Mouse (Mus musculus): ENCODE measurements around the gene Olfr513. TPM values are rescaled to one million over a fixed set of nuclear protein-coding genes. Genes with fewer than 3 reads are reported as not detected.

Olfr513 gene
- not detected in 2 replicates for polyA plus RNA-seq (2015; fragmentation: Nextera tagmentation; extraction: Ambion mirVana)

- no peak within 1 kb of the TSS for H3K4me3 ChIP-seq (replicated peaks; ENCODE audit: low read length)
- no peaks in the 10 kb centered on the region for H3K9me3 ChIP-seq (replicated peaks; ENCODE audit: control insufficient read depth, low read length)
- no peaks in the 10 kb centered on the region for H3K27me3 ChIP-seq (ENCODE audit: control insufficient read depth, insufficient read depth, low read length)
- no peak for ATAC-seq (ENCODE audit: insufficient read depth, low FRiP score)
- no peaks in the 10 kb centered on the region for H3K36me3 ChIP-seq (ENCODE audit: control insufficient read depth, insufficient read depth, low read length)
- 66% methylated on average over 1 of the region's 1 CpGs for WGBS
- H3K27ac ChIP-seq (ENCODE audit: low read length), result no peak within 1 kb of the TSS
- H3K9ac ChIP-seq (ENCODE audit: low read length), result no peak within 1 kb of the TSS
- no peaks in the 10 kb centered on the region for H3K4me1 ChIP-seq (ENCODE audit: control insufficient read depth, insufficient read depth, low read length)
- H3K4me2 ChIP-seq (ENCODE audit: low read depth, low read length), result no peak within 1 kb of the TSS
Observed at GRCm38 (mm10) chr7:108750673-108751072, at the start of gene Olfr513. Gene Olfr513 (plus strand): TSS chr7:108750973.

DNA sequence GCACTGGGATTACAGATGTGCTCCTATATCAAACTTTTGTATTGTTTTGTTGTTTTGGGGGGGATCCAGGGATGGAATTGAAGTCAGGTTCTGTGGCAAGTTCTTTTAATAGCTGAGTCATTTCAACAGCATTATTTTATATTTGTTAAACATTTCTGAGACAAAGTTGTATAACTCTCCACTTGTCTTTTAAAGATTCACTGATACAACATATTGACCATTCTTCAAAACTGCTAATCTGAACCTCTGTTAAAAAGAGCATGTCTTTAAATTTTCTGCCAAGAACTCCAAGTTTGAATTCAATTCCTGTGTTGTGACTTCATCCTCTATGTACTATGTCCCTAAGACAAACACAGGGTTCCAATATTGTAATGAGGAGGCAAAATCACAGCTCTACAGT lies 37.8 kb upstream of the Olfr513 start, which contains the start of gene Olfr512:
Olfr512 (plus strand) TSS at position 301 of the 400 bp plus-strand sequence.
- Histone ChIP-seq H3K36me3 (ENCODE audit: control insufficient read depth, insufficient read depth, low read length) (no peaks in the 10 kb centered on the region), H3K4me1 (ENCODE audit: control insufficient read depth, insufficient read depth, low read length) (no peaks in the 10 kb centered on the region), H3K9ac (ENCODE audit: low read length) (no peak within 1 kb of the TSS), H3K4me2 (ENCODE audit: low read depth, low read length) (no peak within 1 kb of the TSS), H3K27ac (ENCODE audit: low read length) (no peak within 1 kb of the TSS), H3K9me3 (replicated peaks; ENCODE audit: control insufficient read depth, low read length) (no peaks in the 10 kb centered on the region), H3K27me3 (ENCODE audit: control insufficient read depth, insufficient read depth, low read length) (no peaks in the 10 kb centered on the region), H3K4me3 (replicated peaks; ENCODE audit: low read length) (no peak within 1 kb of the TSS)
- ATAC-seq (ENCODE audit: insufficient read depth, low FRiP score), result no peak

GRCm38 (mm10) chr7:108760411-108760810 lies 9.6 kb downstream of the Olfr513 start:
- Histone ChIP-seq H3K9me3 (replicated peaks; ENCODE audit: control insufficient read depth, low read length) (no peaks in the 10 kb centered on the region), H3K36me3 (ENCODE audit: control insufficient read depth, insufficient read depth, low read length) (no peaks in the 10 kb centered on the region), H3K9ac (ENCODE audit: low read length) (no peak overlapping the region), H3K27ac (ENCODE audit: low read length) (no peak overlapping the region), H3K27me3 (ENCODE audit: control insufficient read depth, insufficient read depth, low read length) (no peaks in the 10 kb centered on the region), H3K4me3 (replicated peaks; ENCODE audit: low read length) (no peak overlapping the region), H3K4me2 (ENCODE audit: low read depth, low read length) (no peak overlapping the region), H3K4me1 (ENCODE audit: control insufficient read depth, insufficient read depth, low read length) (no peaks in the 10 kb centered on the region)
- WGBS, result 27% methylated on average over 3 of the region's 3 CpGs
- no peak for ATAC-seq (ENCODE audit: insufficient read depth, low FRiP score)

- no peak overlapping the region for H3K4me2 ChIP-seq (ENCODE audit: low read depth, low read length)
- H3K27ac ChIP-seq (ENCODE audit: low read length), result no peak overlapping the region
- no peak for ATAC-seq (ENCODE audit: insufficient read depth, low FRiP score)
- no peaks in the 10 kb centered on the region for H3K27me3 ChIP-seq (ENCODE audit: control insufficient read depth, insufficient read depth, low read length)
- WGBS, result 41% methylated on average over 1 of the region's 1 CpGs
- H3K36me3 ChIP-seq (ENCODE audit: control insufficient read depth, insufficient read depth, low read length), result no peaks in the 10 kb centered on the region
- H3K9me3 ChIP-seq (replicated peaks; ENCODE audit: control insufficient read depth, low read length), result no peaks in the 10 kb centered on the region
- H3K4me3 ChIP-seq (replicated peaks; ENCODE audit: low read length), result no peak overlapping the region
- H3K4me1 ChIP-seq (ENCODE audit: control insufficient read depth, insufficient read depth, low read length), result no peaks in the 10 kb centered on the region
- no peak overlapping the region for H3K9ac ChIP-seq (ENCODE audit: low read length)
Observed at GRCm38 (mm10) chr7:108797205-108797933, 46.6 kb downstream of the Olfr513 start.

Other genes starting within 250 kb of the Olfr513 start
- not detected in 2 replicates for gene Olfr502, start 225.9 kb upstream of the Olfr513 start, polyA plus RNA-seq (2015; fragmentation: Nextera tagmentation; extraction: Ambion mirVana)
- gene Olfr503, start 206.4 kb upstream of the Olfr513 start, polyA plus RNA-seq (2015; fragmentation: Nextera tagmentation; extraction: Ambion mirVana), result not detected in 2 replicates
- not detected in 2 replicates for gene Olfr504, start 185.2 kb upstream of the Olfr513 start, polyA plus RNA-seq (2015; fragmentation: Nextera tagmentation; extraction: Ambion mirVana)
- gene Olfr506, start 140.2 kb upstream of the Olfr513 start, polyA plus RNA-seq (2015; fragmentation: Nextera tagmentation; extraction: Ambion mirVana), result not detected in 2 replicates
- not detected in 2 replicates for gene Olfr507, start 129.2 kb upstream of the Olfr513 start, polyA plus RNA-seq (2015; fragmentation: Nextera tagmentation; extraction: Ambion mirVana)
- gene Olfr508, start 121.0 kb upstream of the Olfr513 start, polyA plus RNA-seq (2015; fragmentation: Nextera tagmentation; extraction: Ambion mirVana), result not detected in 2 replicates
- gene Olfr509, start 99.1 kb upstream of the Olfr513 start, polyA plus RNA-seq (2015; fragmentation: Nextera tagmentation; extraction: Ambion mirVana), result not detected in 2 replicates
- not detected in 2 replicates for gene Olfr510, start 84.6 kb upstream of the Olfr513 start, polyA plus RNA-seq (2015; fragmentation: Nextera tagmentation; extraction: Ambion mirVana)
- not detected in 2 replicates for gene Olfr512, start 37.7 kb upstream of the Olfr513 start, polyA plus RNA-seq (2015; fragmentation: Nextera tagmentation; extraction: Ambion mirVana)
- not detected in 2 replicates for gene Olfr514, start 75.0 kb downstream of the Olfr513 start, polyA plus RNA-seq (2015; fragmentation: Nextera tagmentation; extraction: Ambion mirVana)
- gene Olfr516, start 99.6 kb downstream of the Olfr513 start, polyA plus RNA-seq (2015; fragmentation: Nextera tagmentation; extraction: Ambion mirVana), result not detected in 2 replicates
- not detected in 2 replicates for gene Olfr517, start 121.4 kb downstream of the Olfr513 start, polyA plus RNA-seq (2015; fragmentation: Nextera tagmentation; extraction: Ambion mirVana)
- gene Olfr518, start 134.0 kb downstream of the Olfr513 start, polyA plus RNA-seq (2015; fragmentation: Nextera tagmentation; extraction: Ambion mirVana), result not detected in 2 replicates
- not detected in 2 replicates for gene Olfr519, start 143.4 kb downstream of the Olfr513 start, polyA plus RNA-seq (2015; fragmentation: Nextera tagmentation; extraction: Ambion mirVana)
- gene Nlrp10, start 179.2 kb downstream of the Olfr513 start, polyA plus RNA-seq (2015; fragmentation: Nextera tagmentation; extraction: Ambion mirVana), result 0.89 and 2.3 TPM in 2 replicates
- gene Eif3f, start 183.4 kb downstream of the Olfr513 start, polyA plus RNA-seq (2015; fragmentation: Nextera tagmentation; extraction: Ambion mirVana), result 60.7 and 63.5 TPM in 2 replicates
- gene Tub, start 199.4 kb downstream of the Olfr513 start, polyA plus RNA-seq (2015; fragmentation: Nextera tagmentation; extraction: Ambion mirVana), result 2.1 and 2.6 TPM in 2 replicates